Mouse (Mus musculus) stomach, postnatal 0 days (tissue): Measurements from ENCODE around the gene Tenm2.

Source experiments
- CTCF ChIP-seq: IDR thresholded peaks from 2 replicates; pipeline ENCODE4 v1.5.1; 2016; ENCODE audit warnings: antibody characterized with exemption, low read depth, mild to moderate bottlenecking, moderate library complexity
- EP300 ChIP-seq: optimal IDR thresholded peaks from 2 replicates; pipeline ENCODE3; 2016; ENCODE audit warnings: antibody characterized with exemption

- no peak for TF ChIP-seq CTCF
- no peak for TF ChIP-seq EP300
Observed at GRCm38 (mm10) chr11:36145057-36145456, 1090.7 kb downstream of the Tenm2 start.
